Mouse (Mus musculus) small intestine, adult 2 months (tissue): ENCODE measurements around the gene Prss47.

ENCODE experiments used
- CTCF ChIP-seq: fragments of 200-500 bp; IDR thresholded peaks from 2 replicates; pipeline ENCODE4 v1.5.1; 2012; ENCODE audit warnings: low read depth, mild to moderate bottlenecking, control low read depth, inconsistent platforms, low read length, moderate library complexity, mixed read lengths; ENCODE audit not compliant: insufficient replicate concordance, insufficient read length; ENCODE audit errors: extremely low read depth
- POLR2A ChIP-seq: fragments of 200-500 bp; IDR thresholded peaks from 2 replicates; pipeline ENCODE4 v1.6.1; 2012; ENCODE audit warnings: low read depth, mild to moderate bottlenecking, control low read depth, inconsistent platforms, low read length, moderate library complexity

DNA sequence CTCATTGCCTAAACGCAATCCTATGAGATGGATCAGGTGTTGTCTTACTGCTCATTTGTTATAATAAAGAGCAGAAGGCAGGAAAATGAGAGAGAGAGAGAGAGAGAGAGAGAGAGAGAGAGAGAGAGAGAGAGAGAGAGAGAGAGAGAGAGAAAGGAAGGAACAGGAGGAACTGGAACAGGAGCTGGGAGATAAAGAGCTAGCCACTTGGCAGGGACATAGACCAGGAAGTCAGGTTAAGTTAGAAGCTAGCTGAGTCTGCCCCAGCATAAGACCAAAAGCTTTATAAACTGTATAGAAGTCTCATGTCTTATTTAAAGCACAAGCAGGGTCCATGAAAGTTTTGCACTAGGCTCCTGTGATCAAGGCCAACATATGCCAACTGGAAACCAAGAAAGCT is 44.6 kb downstream of the Prss47 start:
- no peak for TF ChIP-seq CTCF
- no peak for TF ChIP-seq POLR2A
